Mouse (Mus musculus): ENCODE measurements around the gene Cbx6.
A peak's percentile ranks its signal among the peaks of the same experiment; 100 is the strongest.

GRCm38 (mm10) chr15:79830388-79830787 lies 4.1 kb downstream of the Cbx6 start:
- peak; percentile 86; the same call in 1 of the 2 replicates for TF ChIP-seq CTCF (IDR thresholded peaks at IDR 0.05; ENCODE audit: extremely low read depth, insufficient read length, insufficient replicate concordance, low read depth, low read length)
- TF ChIP-seq POLR2A (IDR thresholded peaks at IDR 0.05; ENCODE audit: low read depth, low read length): no peak

All from small intestine, adult 2 months (tissue).